Mouse (Mus musculus) C2C12 (cell line): ENCODE results near the gene Zbed5. TPM values are rescaled to one million over a fixed set of nuclear protein-coding genes. Genes with fewer than 3 reads are reported as not detected.
A peak's percentile ranks its signal among the peaks of the same experiment; 100 is the strongest.

ENCODE experiments used
- H3K27me3 ChIP-seq: one replicate; pipeline ENCODE4 v1.6.1; 2011; ENCODE audit not compliant: control insufficient read depth, insufficient read depth, insufficient read length
- H3K36me3 ChIP-seq: one replicate; pipeline ENCODE4 v1.6.1; 2011; ENCODE audit not compliant: control insufficient read depth, insufficient read depth
- H3K4me3 ChIP-seq: one replicate; pipeline ENCODE4 v1.5.1; 2011; ENCODE audit warnings: mild to moderate bottlenecking, control low read depth; ENCODE audit not compliant: poor library complexity, insufficient read depth, severe bottlenecking
- H3K79me2 ChIP-seq: one replicate; pipeline ENCODE4 v1.6.1; 2011; ENCODE audit not compliant: control insufficient read depth, insufficient read depth
- H3K79me3 ChIP-seq: one replicate; pipeline ENCODE4 v1.6.1; 2011; ENCODE audit warnings: low read depth, control low read depth
- H3ac ChIP-seq: one replicate; pipeline ENCODE3; 2011; ENCODE audit warnings: low read depth; ENCODE audit not compliant: control insufficient read depth, insufficient read length
- CEBPB ChIP-seq: IDR thresholded peaks from one replicate; pipeline ENCODE4 v1.6.1; 2011; ENCODE audit warnings: low read depth, mild to moderate bottlenecking, control low read depth, moderate library complexity
- CTCF ChIP-seq: IDR thresholded peaks from one replicate; pipeline ENCODE4 v1.5.1; 2011; ENCODE audit not compliant: control insufficient read depth, insufficient read depth, insufficient read length
- FOSL1 ChIP-seq: IDR thresholded peaks from one replicate; pipeline ENCODE4 v1.8.0; 2011; ENCODE audit warnings: mild to moderate bottlenecking, low read length; ENCODE audit not compliant: poor library complexity, insufficient read depth, severe bottlenecking
- MAX ChIP-seq: IDR thresholded peaks from one replicate; pipeline ENCODE4 v1.6.1; 2011; ENCODE audit warnings: mild to moderate bottlenecking, control low read depth
- MYOD1 ChIP-seq: IDR thresholded peaks from one replicate; pipeline ENCODE4 v1.6.1; 2011; ENCODE audit warnings: low read depth; ENCODE audit not compliant: control insufficient read depth, insufficient read length
- MYOG ChIP-seq: IDR thresholded peaks from one replicate; pipeline ENCODE4 v1.6.1; 2011; ENCODE audit not compliant: control insufficient read depth, insufficient read length; ENCODE audit errors: extremely low read depth
- USF1 ChIP-seq: IDR thresholded peaks from one replicate; pipeline ENCODE4 v1.6.1; 2011; ENCODE audit warnings: low read depth, mild to moderate bottlenecking, control low read depth, moderate library complexity
- polyA plus RNA-seq: library from polyadenylated mRNA; unstranded; fragments of >200 nt; fragmentation: generic; extraction: Trizol; gene quantifications from one replicate; pipeline ENCODE4 v1.2.1, GENCODE M21; 2012; ENCODE audit warnings: missing spikeins

Gene Zbed5
- polyA plus RNA-seq, 1 experiment: 1.4 TPM

DNA sequence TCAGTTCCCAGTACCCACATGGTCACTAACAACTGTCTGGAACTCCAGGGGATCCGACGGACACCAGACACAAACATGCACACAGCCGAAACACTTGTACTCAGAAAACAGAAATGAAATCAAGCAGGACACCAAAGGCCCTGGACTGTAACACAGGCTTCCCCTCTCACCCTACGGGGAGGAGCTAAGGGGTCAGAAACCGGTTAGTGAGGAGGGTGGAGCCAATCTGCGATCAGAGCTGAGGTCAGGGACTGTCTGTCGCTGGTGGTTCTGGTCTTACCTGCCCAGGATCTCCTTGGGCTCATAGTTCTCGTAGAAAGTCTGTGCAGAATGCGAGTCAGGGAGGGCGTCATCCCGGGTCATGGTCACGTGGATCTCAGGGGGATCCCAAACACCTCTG, 21.6 kb upstream of the Zbed5 start:
- H3K27me3 ChIP-seq: no peaks in the 10 kb centered on the region
- TF ChIP-seq FOSL1 (no peak), MYOD1 (no peak), CTCF (no peak), MYOG (no peak), MAX (no peak), CEBPB (no peak), USF1 (no peak)
- no peaks in the 10 kb centered on the region for H3K79me3 ChIP-seq
- H3K79me2 ChIP-seq: no peaks in the 10 kb centered on the region
- no peak overlapping the region for H3K4me3 ChIP-seq
- no peak overlapping the region for H3ac ChIP-seq
- H3K36me3 ChIP-seq: no peaks in the 10 kb centered on the region

- Histone ChIP-seq H3K27me3 (no peaks in the 10 kb centered on the region), H3K36me3 (no peaks in the 10 kb centered on the region), H3K4me3 (no peak overlapping the region), H3ac (no peak overlapping the region), H3K79me2 (no peaks in the 10 kb centered on the region), H3K79me3 (no peaks in the 10 kb centered on the region)
- TF ChIP-seq MYOD1: no peak
- no peak for TF ChIP-seq CTCF
- TF ChIP-seq MYOG: no peak
- TF ChIP-seq FOSL1: no peak
- no peak for TF ChIP-seq USF1
- no peak for TF ChIP-seq CEBPB
- TF ChIP-seq MAX: no peak
Observed at GRCm38 (mm10) chr5:129875098-129875497, 20.4 kb upstream of the Zbed5 start.

GRCm38 (mm10) chr5:129877731-129878455, 17.6 kb upstream of the Zbed5 start:
- Histone ChIP-seq H3K79me2 (peaks cover 2% of the 10 kb centered on the region), H3ac (no peak overlapping the region), H3K27me3 (no peaks in the 10 kb centered on the region), H3K79me3 (no peaks in the 10 kb centered on the region), H3K4me3 (no peak overlapping the region), H3K36me3 (peaks cover 21% of the 10 kb centered on the region)
- no peak for TF ChIP-seq MAX
- TF ChIP-seq MYOG: no peak
- TF ChIP-seq CTCF: no peak
- no peak for TF ChIP-seq CEBPB
- TF ChIP-seq USF1: no peak
- TF ChIP-seq FOSL1: no peak
- no peak for TF ChIP-seq MYOD1

DNA sequence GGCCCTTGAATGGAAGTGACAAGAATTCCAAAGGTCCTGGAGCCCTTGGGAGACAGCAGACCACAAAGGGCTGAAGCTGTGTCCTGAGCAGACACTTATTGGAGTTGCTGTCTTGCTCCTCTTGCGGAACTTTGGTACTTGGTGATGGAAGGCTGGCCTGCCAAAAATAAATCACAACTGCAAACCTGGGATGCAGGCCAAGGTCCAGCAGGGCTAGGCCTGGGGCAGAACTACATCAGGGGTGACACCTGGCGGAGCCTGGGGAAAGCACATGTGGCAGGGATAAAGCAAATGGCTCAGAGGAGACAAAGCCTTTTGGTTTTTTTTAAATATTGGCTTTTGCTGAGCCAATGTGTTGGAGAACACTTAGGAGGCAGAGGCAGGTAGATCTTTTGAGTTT, 16.6 kb upstream of the Zbed5 start:
- Histone ChIP-seq H3K79me3 (no peaks in the 10 kb centered on the region), H3K4me3 (no peak overlapping the region), H3K27me3 (no peaks in the 10 kb centered on the region), H3K79me2 (peaks cover 10% of the 10 kb centered on the region), H3ac (no peak overlapping the region), H3K36me3 (peaks cover 28% of the 10 kb centered on the region)
- TF ChIP-seq MYOG (no peak), MYOD1 (no peak), MAX (no peak), USF1 (no peak), CTCF (peak; percentile 49), CEBPB (no peak), FOSL1 (no peak)

GRCm38 (mm10) chr5:129879888-129880287, 15.6 kb upstream of the Zbed5 start:
- Histone ChIP-seq H3K27me3 (no peaks in the 10 kb centered on the region), H3K4me3 (no peak overlapping the region), H3ac (no peak overlapping the region), H3K79me2 (peaks cover 20% of the 10 kb centered on the region), H3K79me3 (peaks cover 8% of the 10 kb centered on the region), H3K36me3 (peaks cover 36% of the 10 kb centered on the region)
- TF ChIP-seq FOSL1: no peak
- TF ChIP-seq MYOD1: no peak
- no peak for TF ChIP-seq CTCF
- TF ChIP-seq CEBPB: no peak
- no peak for TF ChIP-seq MAX
- TF ChIP-seq USF1: no peak
- no peak for TF ChIP-seq MYOG

- no peaks in the 10 kb centered on the region for H3K27me3 ChIP-seq
- H3K79me2 ChIP-seq: peaks cover 42% of the 10 kb centered on the region
- H3K4me3 ChIP-seq: peak overlapping the region; percentile 95
- H3ac ChIP-seq: peak overlapping the region; percentile 74
- peaks cover 33% of the 10 kb centered on the region for H3K36me3 ChIP-seq
- TF ChIP-seq MAX (no peak), MYOD1 (no peak)
- H3K79me3 ChIP-seq: peaks cover 28% of the 10 kb centered on the region
Observed at GRCm38 (mm10) chr5:129886271-129886670, 9.3 kb upstream of the Zbed5 start.
